Mouse (Mus musculus) neural tube, embryonic 11.5 days (tissue): ENCODE data around the gene Npdc1. TPM values are rescaled to one million over a fixed set of nuclear protein-coding genes. Genes with fewer than 3 reads are reported as not detected.

Experiments
- ATAC-seq: fragments of 200-750 bp; cut with Nextera tagmentation; 2 replicates; pipeline ENCODE4 v1.8.0; 2017; ENCODE audit warnings: moderate number of reproducible peaks, mild to moderate bottlenecking, moderate TSS enrichment, moderate library complexity; ENCODE audit not compliant: insufficient read depth, low FRiP score, low TSS enrichment
- DNase-seq: peaks from one replicate; pipeline ENCODE4 v3.0.0-alpha.2; 2015; ENCODE audit warnings: low spot score
- H3K27ac ChIP-seq: fragments of 300-500 bp; sonication (generic); 2 replicates; pipeline ENCODE4 v1.5.1; 2014; ENCODE audit warnings: low read depth, mild to moderate bottlenecking, low read length
- H3K27me3 ChIP-seq: fragments of 300-500 bp; sonication (generic); 2 replicates; pipeline ENCODE4 v1.6.1; 2014; ENCODE audit warnings: mild to moderate bottlenecking, low read length, mixed read lengths; ENCODE audit not compliant: control insufficient read depth, insufficient read depth
- H3K36me3 ChIP-seq: fragments of 300-500 bp; sonication (generic); 2 replicates; pipeline ENCODE4 v1.6.1; 2014; ENCODE audit warnings: mild to moderate bottlenecking, low read length, moderate library complexity, mixed read lengths; ENCODE audit not compliant: control insufficient read depth, insufficient read depth
- H3K4me1 ChIP-seq: fragments of 300-500 bp; sonication (generic); 2 replicates; pipeline ENCODE4 v1.6.1; 2014; ENCODE audit warnings: low read length, mixed read lengths; ENCODE audit not compliant: control insufficient read depth, insufficient read depth
- H3K4me2 ChIP-seq: fragments of 300-500 bp; sonication (generic); 2 replicates; pipeline ENCODE4 v1.6.1; 2014; ENCODE audit warnings: low read depth, mild to moderate bottlenecking, moderate library complexity
- H3K4me3 ChIP-seq: fragments of 300-500 bp; sonication (generic); 2 replicates; pipeline ENCODE4 v1.5.1; 2014; ENCODE audit warnings: low read depth, low read length
- H3K9ac ChIP-seq: fragments of 300-500 bp; sonication (generic); 2 replicates; pipeline ENCODE4 v1.6.1; 2014; ENCODE audit warnings: mild to moderate bottlenecking, low read length
- H3K9me3 ChIP-seq: fragments of 300-500 bp; sonication (generic); 2 replicates; pipeline ENCODE4 v1.6.1; 2016; ENCODE audit warnings: low read length; ENCODE audit not compliant: control insufficient read depth
- WGBS: fragments of 180-500 bp; shearing (Covaris S2); extraction: QIAGEN DNeasy Blood & Tissue Kit; methylation state at CpG from one replicate; pipeline ENCODE4 v1.1.7; 2014; 5-methylcytosine and 5-hydroxymethylcytosine counted together
- polyA plus RNA-seq: library from polyadenylated mRNA; unstranded; fragments of >200 nt; fragmentation: Nextera tagmentation; extraction: Ambion mirVana; gene quantifications from 2 replicates; pipeline ENCODE4 v1.2.1, GENCODE M21; 2014

Gene Npdc1
- 133 TPM in 2 replicates for polyA plus RNA-seq

GRCm38 (mm10) chr2:25399051-25399450 lies at the start of gene Npdc1:
Gene Npdc1 (plus strand): TSS chr2:25399351.
- H3K27me3 ChIP-seq = peaks cover 57% of the 10 kb centered on the region

DNA sequence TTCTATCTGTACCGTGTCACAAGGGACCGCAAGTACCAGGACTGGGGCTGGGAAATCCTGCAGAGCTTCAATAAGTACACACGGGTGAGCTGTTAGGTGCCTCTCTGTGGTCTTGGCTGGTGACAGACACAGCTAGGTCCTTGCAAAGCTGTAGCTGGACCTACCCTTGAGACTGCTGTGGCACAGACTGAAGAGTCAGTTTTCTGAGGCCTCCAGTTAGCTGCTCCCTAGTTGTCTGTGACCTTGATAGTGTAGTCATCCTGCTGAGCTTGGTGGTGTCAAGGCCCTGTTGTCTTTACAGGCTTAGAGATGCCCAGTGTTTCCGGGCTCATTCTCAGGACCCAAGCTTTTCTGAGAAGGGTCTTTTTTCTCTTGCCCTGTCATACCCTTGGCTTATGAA lies 49.7 kb upstream of the Npdc1 start:
- H3K9me3 ChIP-seq = no peaks in the 10 kb centered on the region

More at GRCm38 (mm10) chr2:25399051-25399450, at the start of gene Npdc1:
- H3K27ac ChIP-seq = no peak within 1 kb of the TSS
- DNase-seq (no peak), ATAC-seq (no peak)
- H3K9ac ChIP-seq = no peak within 1 kb of the TSS
- peaks cover 2% of the 10 kb centered on the region; the same call in 1 of the 2 replicates for H3K4me1 ChIP-seq
- 68% methylated on average over 8 of the region's 8 CpGs for WGBS
- no peak within 1 kb of the TSS for H3K4me3 ChIP-seq
- no peaks in the 10 kb centered on the region for H3K36me3 ChIP-seq
- H3K9me3 ChIP-seq = no peaks in the 10 kb centered on the region
- no peak within 1 kb of the TSS for H3K4me2 ChIP-seq

DNA sequence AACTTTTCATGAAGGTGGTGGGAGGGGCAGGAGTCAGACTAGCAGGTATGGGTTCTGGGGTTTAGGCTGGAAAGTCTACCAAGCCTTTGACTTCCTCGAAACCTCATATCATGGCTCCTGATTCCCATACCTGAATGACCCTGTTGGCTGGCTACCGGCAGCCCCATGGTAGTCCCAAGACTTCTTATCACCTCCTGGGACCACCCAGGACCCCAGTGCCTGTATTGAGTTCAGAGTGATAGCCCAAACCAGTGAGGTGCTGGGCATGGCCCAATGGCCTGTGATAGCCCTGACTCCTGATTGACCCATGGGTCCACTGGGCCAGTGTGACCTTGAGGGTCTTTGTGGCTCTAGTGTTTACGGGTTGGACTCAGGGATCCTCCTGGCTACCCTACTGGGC lies 48.5 kb upstream of the Npdc1 start:
- Histone ChIP-seq H3K9me3 (no peaks in the 10 kb centered on the region), H3K27me3 (no peaks in the 10 kb centered on the region), H3K4me1 (peaks cover 7% of the 10 kb centered on the region), H3K4me2 (no peak overlapping the region), H3K27ac (no peak overlapping the region), H3K4me3 (no peak overlapping the region), H3K36me3 (peaks cover 31% of the 10 kb centered on the region), H3K9ac (no peak overlapping the region)
- WGBS = 95% methylated on average over 3 of the region's 3 CpGs
- DNase-seq (no peak), ATAC-seq (no peak)

More for the DNA sequence above, 49.7 kb upstream of the Npdc1 start:
- Histone ChIP-seq H3K27me3 (no peaks in the 10 kb centered on the region), H3K36me3 (peaks cover 33% of the 10 kb centered on the region), H3K4me1 (no peaks in the 10 kb centered on the region), H3K9ac (no peak overlapping the region), H3K27ac (no peak overlapping the region), H3K4me2 (no peak overlapping the region), H3K4me3 (no peak overlapping the region)
- ATAC-seq (no peak), DNase-seq (no peak)
- 94% methylated on average over 4 of the region's 4 CpGs for WGBS

DNA sequence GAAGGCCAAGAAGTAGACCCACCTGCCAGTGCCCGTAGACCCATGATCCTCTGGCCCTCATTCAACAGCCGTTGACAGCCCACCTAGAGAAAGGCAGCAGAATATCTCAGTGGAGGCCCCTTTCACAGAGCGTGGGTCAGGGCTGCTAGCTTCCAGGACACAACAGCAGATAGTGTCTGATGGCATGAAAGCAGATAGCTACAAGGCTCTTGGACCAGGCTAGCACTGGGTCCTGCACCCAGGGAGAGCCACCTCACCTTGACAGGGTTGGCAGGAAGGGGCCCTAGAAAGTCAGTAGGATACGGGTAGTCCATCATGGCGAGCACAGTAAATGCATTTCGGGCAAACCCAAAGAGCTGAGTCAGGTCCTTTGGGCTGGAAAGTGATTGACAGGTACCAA lies 44.9 kb upstream of the Npdc1 start:
- Histone ChIP-seq H3K9me3 (no peaks in the 10 kb centered on the region), H3K4me1 (peaks cover 9% of the 10 kb centered on the region), H3K4me2 (no peak overlapping the region), H3K9ac (no peak overlapping the region), H3K27me3 (no peaks in the 10 kb centered on the region), H3K27ac (no peak overlapping the region), H3K4me3 (no peak overlapping the region), H3K36me3 (peaks cover 20% of the 10 kb centered on the region)
- DNase-seq (no peak), ATAC-seq (no peak)
- WGBS = 84% methylated on average over 6 of the region's 6 CpGs

- ATAC-seq = no peak; the same call in 1 of the 2 replicates
- Histone ChIP-seq H3K36me3 (peaks cover 8% of the 10 kb centered on the region), H3K9me3 (no peaks in the 10 kb centered on the region), H3K27ac (no peak overlapping the region), H3K4me1 (peaks cover 9% of the 10 kb centered on the region), H3K27me3 (no peaks in the 10 kb centered on the region), H3K9ac (peak overlapping the region; percentile 58), H3K4me3 (peak overlapping the region; percentile 53), H3K4me2 (peak overlapping the region; percentile 91)
- 38% methylated on average over 18 of the region's 18 CpGs for WGBS
- no peak for DNase-seq
Observed at GRCm38 (mm10) chr2:25355419-25356066, 43.6 kb upstream of the Npdc1 start.

DNA sequence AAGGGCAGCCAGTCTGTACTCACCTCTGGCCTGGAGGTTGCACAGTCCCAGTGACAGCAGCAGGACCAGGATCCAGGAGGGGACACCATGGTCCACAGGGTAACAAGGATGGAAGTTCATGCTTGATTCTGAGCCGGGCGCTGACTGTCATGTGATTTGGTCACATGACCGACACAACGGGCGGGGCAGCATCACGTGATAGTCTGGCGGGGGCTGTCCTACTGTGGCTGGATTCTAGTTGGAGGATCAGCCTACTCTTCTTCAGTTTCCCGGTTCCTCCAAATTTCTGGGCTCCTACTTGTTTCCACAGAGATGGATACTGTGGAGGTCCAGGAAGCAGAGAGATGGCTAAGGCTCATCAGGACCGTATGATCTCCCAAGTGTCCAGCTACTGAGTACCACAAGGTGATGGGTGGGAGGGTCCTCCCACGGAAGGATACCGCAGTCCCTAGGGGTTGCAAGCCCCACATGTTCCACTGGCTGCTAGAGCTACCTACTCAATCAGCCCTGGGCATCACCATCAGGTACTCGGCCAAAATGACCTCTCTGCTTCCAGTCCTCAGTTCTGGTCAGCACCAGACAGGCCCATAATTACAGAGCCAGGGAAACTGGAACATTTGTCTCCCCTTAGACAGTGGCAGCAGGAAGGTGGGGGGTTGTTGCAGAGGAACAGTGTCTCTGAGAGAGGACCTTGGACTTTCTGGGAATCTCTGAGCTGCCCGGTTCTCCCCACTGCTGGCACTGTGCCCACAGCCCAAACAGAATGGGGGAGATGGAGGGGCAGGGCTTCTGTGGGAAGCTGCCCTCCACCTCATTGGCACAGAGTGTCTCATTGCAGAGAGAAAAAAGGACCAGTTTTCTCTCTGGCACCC lies 42.7 kb upstream of the Npdc1 start, which contains the start of gene Dpp7:
TSS of gene Dpp7 (minus strand) at position 152 of the 872 bp plus-strand sequence.
- DNase-seq (peak; percentile 86), ATAC-seq (peak; percentile 85)
- Histone ChIP-seq H3K36me3 (peaks cover 3% of the 10 kb centered on the region), H3K27ac (no peak within 1 kb of the TSS), H3K4me2 (peak within 1 kb of the TSS; percentile 91), H3K27me3 (no peaks in the 10 kb centered on the region), H3K4me3 (peak within 1 kb of the TSS; percentile 53), H3K4me1 (peaks cover 9% of the 10 kb centered on the region), H3K9ac (peak within 1 kb of the TSS; percentile 58), H3K9me3 (no peaks in the 10 kb centered on the region)
- 6% methylated on average over 13 of the region's 13 CpGs for WGBS

GRCm38 (mm10) chr2:25359848-25360247 lies 39.3 kb upstream of the Npdc1 start:
- Histone ChIP-seq H3K36me3 (no peaks in the 10 kb centered on the region), H3K4me3 (no peak overlapping the region), H3K9me3 (no peaks in the 10 kb centered on the region), H3K4me1 (peaks cover 9% of the 10 kb centered on the region), H3K27ac (no peak overlapping the region), H3K27me3 (peaks cover 14% of the 10 kb centered on the region), H3K9ac (no peak overlapping the region), H3K4me2 (no peak overlapping the region)
- 84% methylated on average over 4 of the region's 4 CpGs for WGBS
- no peak for DNase-seq
- ATAC-seq = no peak

- Histone ChIP-seq H3K9me3 (no peaks in the 10 kb centered on the region), H3K4me3 (no peak overlapping the region), H3K4me2 (no peak overlapping the region), H3K27me3 (peaks cover 23% of the 10 kb centered on the region), H3K36me3 (no peaks in the 10 kb centered on the region), H3K27ac (no peak overlapping the region), H3K4me1 (peaks cover 3% of the 10 kb centered on the region; the same call in 1 of the 2 replicates), H3K9ac (no peak overlapping the region)
- no peak for DNase-seq
- no peak for ATAC-seq
- WGBS = 68% methylated on average over 13 of the region's 13 CpGs
Observed at GRCm38 (mm10) chr2:25363478-25364178, 35.5 kb upstream of the Npdc1 start.
